Mouse (Mus musculus) small intestine, adult 2 months (tissue): ENCODE data around the gene Ccdc184. TPM values are rescaled to one million over a fixed set of nuclear protein-coding genes. Genes with fewer than 3 reads are reported as not detected.

ENCODE experiments used
- H3K27ac ChIP-seq: fragments of 200-500 bp; 2 replicates; pipeline ENCODE4 v1.5.1; 2012; ENCODE audit warnings: low read depth, low read length, control low read depth, inconsistent platforms; ENCODE audit not compliant: insufficient read depth
- H3K27me3 ChIP-seq: fragments of 200-500 bp; 2 replicates; pipeline ENCODE4 v1.6.1; 2012; ENCODE audit warnings: mild to moderate bottlenecking, moderate library complexity, low read length, inconsistent platforms; ENCODE audit not compliant: control insufficient read depth, insufficient read depth
- H3K36me3 ChIP-seq: fragments of 200-500 bp; 2 replicates; pipeline ENCODE4 v1.6.1; 2012; ENCODE audit warnings: mild to moderate bottlenecking, low read length, control low read depth, inconsistent platforms; ENCODE audit not compliant: control insufficient read depth, insufficient read depth
- H3K4me1 ChIP-seq: fragments of 200-500 bp; 2 replicates; pipeline ENCODE4 v1.6.1; 2012; ENCODE audit warnings: low read length, inconsistent platforms, mixed read lengths; ENCODE audit not compliant: control insufficient read depth, insufficient read depth, insufficient read length
- H3K4me3 ChIP-seq: fragments of 200-500 bp; 2 replicates; pipeline ENCODE4 v1.5.1; 2012; ENCODE audit warnings: low read depth, mild to moderate bottlenecking, control low read depth, inconsistent platforms, low read length, moderate library complexity
- CTCF ChIP-seq: fragments of 200-500 bp; IDR thresholded peaks from 2 replicates; pipeline ENCODE4 v1.5.1; 2012; ENCODE audit warnings: low read depth, mild to moderate bottlenecking, control low read depth, inconsistent platforms, low read length, moderate library complexity, mixed read lengths; ENCODE audit not compliant: insufficient replicate concordance, insufficient read length; ENCODE audit errors: extremely low read depth
- POLR2A ChIP-seq: fragments of 200-500 bp; IDR thresholded peaks from 2 replicates; pipeline ENCODE4 v1.6.1; 2012; ENCODE audit warnings: low read depth, mild to moderate bottlenecking, control low read depth, inconsistent platforms, low read length, moderate library complexity
- WGBS: fragments of 180-500 bp; shearing (Covaris S2); methylation state at CpG from one replicate; pipeline ENCODE4 v1.1.7; 2018; 5-methylcytosine and 5-hydroxymethylcytosine counted together
- polyA plus RNA-seq: library from polyadenylated mRNA; depleted of rRNA; stranded (reverse); fragments of >200 nt; gene quantifications from 2 replicates; pipeline ENCODE4 v1.2.3, GENCODE M21; 2012

Gene Ccdc184
- polyA plus RNA-seq, 1 experiment, result 0.43 TPM

- WGBS, result 12% methylated on average over 26 of the region's 26 CpGs
- Histone ChIP-seq H3K36me3 (no peaks in the 10 kb centered on the region), H3K27ac (peak overlapping the region; percentile 48), H3K27me3 (peaks cover 2% of the 10 kb centered on the region; the same call in 1 of the 2 replicates), H3K4me1 (no peaks in the 10 kb centered on the region), H3K4me3 (peak overlapping the region; percentile 67)
- TF ChIP-seq POLR2A, result no peak; the same call in 1 of the 2 replicates
- no peak for TF ChIP-seq CTCF
Measured at GRCm38 (mm10) chr15:98180567-98181131, 13.7 kb downstream of the Ccdc184 start.

GRCm38 (mm10) chr15:98181132-98181711, 14.3 kb downstream of the Ccdc184 start:
- WGBS, result 1% methylated on average over 30 of the region's 30 CpGs
- no peaks in the 10 kb centered on the region for H3K4me1 ChIP-seq
- peaks cover 2% of the 10 kb centered on the region; the same call in 1 of the 2 replicates for H3K27me3 ChIP-seq
- H3K36me3 ChIP-seq, result no peaks in the 10 kb centered on the region
- TF ChIP-seq POLR2A (no peak), CTCF (peak; percentile 82)
- peak overlapping the region; percentile 48 for H3K27ac ChIP-seq
- H3K4me3 ChIP-seq, result peak overlapping the region; percentile 67

- peaks cover 2% of the 10 kb centered on the region; the same call in 1 of the 2 replicates for H3K27me3 ChIP-seq
- no peaks in the 10 kb centered on the region for H3K36me3 ChIP-seq
- TF ChIP-seq POLR2A (no peak), CTCF (no peak)
- H3K4me1 ChIP-seq, result no peaks in the 10 kb centered on the region
- WGBS, result 65% methylated on average over 12 of the region's 12 CpGs
- H3K27ac ChIP-seq, result no peak overlapping the region
- no peak overlapping the region for H3K4me3 ChIP-seq
Measured at GRCm38 (mm10) chr15:98181856-98182570, 15.1 kb downstream of the Ccdc184 start.

- 47% methylated on average over 4 of the region's 4 CpGs for WGBS
- Histone ChIP-seq H3K4me1 (no peaks in the 10 kb centered on the region), H3K27me3 (peaks cover 2% of the 10 kb centered on the region; the same call in 1 of the 2 replicates), H3K27ac (no peak overlapping the region), H3K4me3 (no peak overlapping the region), H3K36me3 (no peaks in the 10 kb centered on the region)
- TF ChIP-seq CTCF (no peak), POLR2A (no peak)
Measured at GRCm38 (mm10) chr15:98184456-98184855, 17.5 kb downstream of the Ccdc184 start.

- no peak within 1 kb of the TSS for H3K27ac ChIP-seq
- H3K4me3 ChIP-seq, result no peak within 1 kb of the TSS
- TF ChIP-seq POLR2A, result no peak
- no peaks in the 10 kb centered on the region for H3K4me1 ChIP-seq
- 60% methylated on average over 3 of the region's 3 CpGs for WGBS
- no peaks in the 10 kb centered on the region for H3K36me3 ChIP-seq
- no peaks in the 10 kb centered on the region for H3K27me3 ChIP-seq
Measured at GRCm38 (mm10) chr15:98195442-98195841, 28.5 kb downstream of the Ccdc184 start, which contains the start of gene Olfr288. Gene Olfr288, minus strand, starts transcription at chr15:98195542.

GRCm38 (mm10) chr15:98209676-98210075, 42.7 kb downstream of the Ccdc184 start:
- WGBS, result 64% methylated on average over 7 of the region's 7 CpGs
- TF ChIP-seq POLR2A (no peak), CTCF (no peak)
- H3K4me1 ChIP-seq, result no peaks in the 10 kb centered on the region

GRCm38 (mm10) chr15:98213336-98213870, 46.4 kb downstream of the Ccdc184 start:
- Histone ChIP-seq H3K4me1 (no peaks in the 10 kb centered on the region), H3K27me3 (no peaks in the 10 kb centered on the region), H3K4me3 (no peak overlapping the region), H3K27ac (no peak overlapping the region), H3K36me3 (no peaks in the 10 kb centered on the region)
- no peak for TF ChIP-seq POLR2A
- TF ChIP-seq CTCF, result no peak
- WGBS, result 67% methylated on average over 5 of the region's 5 CpGs

More at GRCm38 (mm10) chr15:98209676-98210075, 42.7 kb downstream of the Ccdc184 start:
- H3K27me3 ChIP-seq, result no peaks in the 10 kb centered on the region
- H3K36me3 ChIP-seq, result no peaks in the 10 kb centered on the region
- H3K27ac ChIP-seq, result no peak overlapping the region
- H3K4me3 ChIP-seq, result no peak overlapping the region
